Mouse (Mus musculus): Measurements from ENCODE around the gene Fan1. TPM values are rescaled to one million over a fixed set of nuclear protein-coding genes. Genes with fewer than 3 reads are reported as not detected.

The Fan1 gene
- polyA plus RNA-seq, 1 experiment from 2014 or later, result 2.4 TPM

- WGBS, result 63% methylated on average over 20 of the region's 20 CpGs
- no peaks in the 10 kb centered on the region for H3K9me3 ChIP-seq (ENCODE audit: control insufficient read depth)
- no peak for TF ChIP-seq CTCF (IDR thresholded peaks at IDR 0.05; ENCODE audit: low read depth)
- no peak overlapping the region for H3K9ac ChIP-seq (ENCODE audit: low read depth, low read length)
- peak; percentile 89 for ATAC-seq
- no peak overlapping the region for H3K4me2 ChIP-seq (replicated peaks; ENCODE audit: low read depth)
- H3K27me3 ChIP-seq (replicated peaks; ENCODE audit: control insufficient read depth, insufficient read depth, low read length), result no peaks in the 10 kb centered on the region
- H3K36me3 ChIP-seq (ENCODE audit: control insufficient read depth, insufficient read depth), result peaks cover 56% of the 10 kb centered on the region
- H3K4me3 ChIP-seq (ENCODE audit: low read depth, low read length), result no peak overlapping the region
- no peaks in the 10 kb centered on the region for H3K4me1 ChIP-seq (replicated peaks; ENCODE audit: control insufficient read depth, insufficient read depth, low read length)
- H3K27ac ChIP-seq (ENCODE audit: low read depth, low read length), result no peak overlapping the region
These were observed 13.8 kb downstream of the Fan1 start for GRCm38 (mm10) chr7:64359943-64360585.

GRCm38 (mm10) chr7:64358666-64359065 is 15.2 kb downstream of the Fan1 start:
- WGBS, result 82% methylated on average over 6 of the region's 6 CpGs

GRCm38 (mm10) chr7:64357405-64357804 is 16.5 kb downstream of the Fan1 start:
- no peak overlapping the region for H3K4me3 ChIP-seq (ENCODE audit: low read depth, low read length)
- no peak overlapping the region for H3K9ac ChIP-seq (ENCODE audit: low read depth, low read length)
- H3K9me3 ChIP-seq (ENCODE audit: control insufficient read depth), result no peaks in the 10 kb centered on the region
- no peak for TF ChIP-seq CTCF (IDR thresholded peaks at IDR 0.05; ENCODE audit: low read depth)
- no peaks in the 10 kb centered on the region for H3K27me3 ChIP-seq (replicated peaks; ENCODE audit: control insufficient read depth, insufficient read depth, low read length)
- no peak overlapping the region for H3K4me2 ChIP-seq (replicated peaks; ENCODE audit: low read depth)
- WGBS, result 89% methylated on average over 9 of the region's 9 CpGs
- no peak for ATAC-seq
- no peak overlapping the region for H3K27ac ChIP-seq (ENCODE audit: low read depth, low read length)
- peaks cover 49% of the 10 kb centered on the region for H3K36me3 ChIP-seq (ENCODE audit: control insufficient read depth, insufficient read depth)
- no peaks in the 10 kb centered on the region for H3K4me1 ChIP-seq (replicated peaks; ENCODE audit: control insufficient read depth, insufficient read depth, low read length)

More at GRCm38 (mm10) chr7:64358666-64359065, 15.2 kb downstream of the Fan1 start:
- Histone ChIP-seq H3K27ac (ENCODE audit: low read depth, low read length) (no peak overlapping the region), H3K9ac (ENCODE audit: low read depth, low read length) (no peak overlapping the region), H3K4me2 (replicated peaks; ENCODE audit: low read depth) (no peak overlapping the region), H3K36me3 (ENCODE audit: control insufficient read depth, insufficient read depth) (peaks cover 51% of the 10 kb centered on the region), H3K4me1 (replicated peaks; ENCODE audit: control insufficient read depth, insufficient read depth, low read length) (no peaks in the 10 kb centered on the region), H3K4me3 (ENCODE audit: low read depth, low read length) (no peak overlapping the region), H3K27me3 (replicated peaks; ENCODE audit: control insufficient read depth, insufficient read depth, low read length) (no peaks in the 10 kb centered on the region), H3K9me3 (ENCODE audit: control insufficient read depth) (no peaks in the 10 kb centered on the region)
- no peak for TF ChIP-seq CTCF (IDR thresholded peaks at IDR 0.05; ENCODE audit: low read depth)
- ATAC-seq, result no peak

GRCm38 (mm10) chr7:64356661-64357060 is 17.2 kb downstream of the Fan1 start:
- no peak overlapping the region for H3K4me3 ChIP-seq (ENCODE audit: low read depth, low read length)
- no peak for ATAC-seq
- H3K9me3 ChIP-seq (ENCODE audit: control insufficient read depth), result no peaks in the 10 kb centered on the region
- no peaks in the 10 kb centered on the region for H3K4me1 ChIP-seq (replicated peaks; ENCODE audit: control insufficient read depth, insufficient read depth, low read length)
- no peak overlapping the region for H3K4me2 ChIP-seq (replicated peaks; ENCODE audit: low read depth)
- H3K9ac ChIP-seq (ENCODE audit: low read depth, low read length), result no peak overlapping the region
- no peak for TF ChIP-seq CTCF (IDR thresholded peaks at IDR 0.05; ENCODE audit: low read depth)
- H3K36me3 ChIP-seq (ENCODE audit: control insufficient read depth, insufficient read depth), result peaks cover 47% of the 10 kb centered on the region
- 89% methylated on average over 5 of the region's 5 CpGs for WGBS
- H3K27me3 ChIP-seq (replicated peaks; ENCODE audit: control insufficient read depth, insufficient read depth, low read length), result no peaks in the 10 kb centered on the region
- H3K27ac ChIP-seq (ENCODE audit: low read depth, low read length), result no peak overlapping the region

- 70% methylated on average over 14 of the region's 14 CpGs for WGBS
- H3K27me3 ChIP-seq (replicated peaks; ENCODE audit: control insufficient read depth, insufficient read depth, low read length), result no peaks in the 10 kb centered on the region
- no peak overlapping the region for H3K4me2 ChIP-seq (replicated peaks; ENCODE audit: low read depth)
- H3K4me1 ChIP-seq (replicated peaks; ENCODE audit: control insufficient read depth, insufficient read depth, low read length), result no peaks in the 10 kb centered on the region
- H3K27ac ChIP-seq (ENCODE audit: low read depth, low read length), result no peak overlapping the region
- H3K4me3 ChIP-seq (ENCODE audit: low read depth, low read length), result no peak overlapping the region
- TF ChIP-seq CTCF (IDR thresholded peaks at IDR 0.05; ENCODE audit: low read depth), result no peak
- no peaks in the 10 kb centered on the region for H3K9me3 ChIP-seq (ENCODE audit: control insufficient read depth)
- peaks cover 46% of the 10 kb centered on the region for H3K36me3 ChIP-seq (ENCODE audit: control insufficient read depth, insufficient read depth)
- ATAC-seq, result no peak
- no peak overlapping the region for H3K9ac ChIP-seq (ENCODE audit: low read depth, low read length)
These were observed 19.7 kb downstream of the Fan1 start for GRCm38 (mm10) chr7:64354206-64354605.

GRCm38 (mm10) chr7:64351087-64351486 is 22.8 kb downstream of the Fan1 start:
- no peak overlapping the region for H3K4me3 ChIP-seq (ENCODE audit: low read depth, low read length)
- no peak for TF ChIP-seq CTCF (IDR thresholded peaks at IDR 0.05; ENCODE audit: low read depth)
- 71% methylated on average over 4 of the region's 4 CpGs for WGBS
- H3K4me2 ChIP-seq (replicated peaks; ENCODE audit: low read depth), result no peak overlapping the region
- H3K27me3 ChIP-seq (replicated peaks; ENCODE audit: control insufficient read depth, insufficient read depth, low read length), result no peaks in the 10 kb centered on the region
- H3K9ac ChIP-seq (ENCODE audit: low read depth, low read length), result no peak overlapping the region
- no peaks in the 10 kb centered on the region for H3K9me3 ChIP-seq (ENCODE audit: control insufficient read depth)
- H3K36me3 ChIP-seq (ENCODE audit: control insufficient read depth, insufficient read depth), result peaks cover 29% of the 10 kb centered on the region
- no peak overlapping the region for H3K27ac ChIP-seq (ENCODE audit: low read depth, low read length)
- no peak for ATAC-seq
- H3K4me1 ChIP-seq (replicated peaks; ENCODE audit: control insufficient read depth, insufficient read depth, low read length), result no peaks in the 10 kb centered on the region

Data from intestine, postnatal 0 days (tissue).